In the genomic region with DNA sequence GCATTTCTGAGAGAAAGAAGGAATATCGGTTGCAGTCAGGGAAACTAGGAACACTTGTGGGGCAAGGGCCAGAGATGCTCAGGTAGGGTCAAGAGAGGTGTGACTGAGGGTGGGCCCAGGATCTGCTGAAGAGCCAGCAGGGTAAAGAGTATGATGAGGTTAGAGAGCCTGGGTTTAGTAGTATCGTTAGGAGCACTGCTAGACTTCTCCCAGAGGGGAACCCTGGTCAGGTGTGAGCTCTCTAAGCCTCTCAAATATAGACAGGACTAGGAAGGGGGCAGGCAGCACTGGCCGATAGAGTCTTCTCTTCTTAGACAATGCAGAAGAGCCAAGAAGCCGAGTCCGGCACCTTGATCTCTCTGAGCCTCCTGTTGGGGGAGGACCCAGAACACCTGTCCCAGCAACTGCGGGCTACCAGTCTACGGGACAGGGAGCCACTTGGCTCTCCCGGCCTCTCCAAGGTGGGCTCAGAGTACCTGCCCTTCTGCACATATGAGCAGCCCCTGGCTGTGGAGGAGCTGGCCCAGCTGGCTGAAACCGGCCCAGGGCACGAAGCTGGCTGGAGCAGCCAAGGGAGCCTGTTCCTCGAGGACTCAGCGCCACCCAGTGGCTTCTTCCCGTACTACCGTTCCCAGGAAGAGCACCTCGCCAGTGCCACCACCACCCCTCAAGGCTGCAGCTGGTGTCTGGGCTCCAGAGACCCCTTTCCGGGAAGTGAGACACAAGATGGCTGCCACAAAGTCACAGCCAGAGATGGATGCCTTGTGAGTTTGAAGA, we compare ENCODE assay signal across 8 mouse cellular contexts. TPM values are rescaled to one million over a fixed set of nuclear protein-coding genes. Genes with fewer than 3 reads are reported as not detected.
DNase-seq lines count a peak whose midpoint lies in the region; ATAC-seq and TF ChIP-seq lines count a peak whose summit lies in the region.

No protein-coding gene starts in this region.

- peak; percentile 67 for ATAC-seq in embryonic facial prominence, embryonic 13.5 days (ENCODE audit: insufficient number of reproducible peaks, insufficient read depth, low FRiP score, low TSS enrichment, low read depth)
- ATAC-seq in heart, embryonic 15.5 days (replicated peaks; ENCODE audit: insufficient number of reproducible peaks, insufficient read depth, low FRiP score, low read depth): peak; percentile 61; the same call in 1 of the 2 replicates

- no peaks in the 10 kb centered on the region for H3K9me3 ChIP-seq in embryonic facial prominence, embryonic 13.5 days
- no peaks in the 10 kb centered on the region for H3K9me3 ChIP-seq in heart, embryonic 15.5 days (replicated peaks)

- no peak overlapping the region for H3K27ac ChIP-seq in embryonic facial prominence, embryonic 13.5 days
- H3K27ac ChIP-seq in heart, embryonic 15.5 days: no peak overlapping the region

- H3K4me3 ChIP-seq in embryonic facial prominence, embryonic 13.5 days: no peak overlapping the region
- no peak overlapping the region for H3K4me3 ChIP-seq in heart, embryonic 15.5 days
- H3K4me3 ChIP-seq in lung, adult 2 months (replicated peaks; ENCODE audit: extremely low read depth, low read depth, low read length): no peak overlapping the region

- TF ChIP-seq POLR2A in lung, adult 2 months (IDR thresholded peaks at IDR 0.05; ENCODE audit: borderline replicate concordance, extremely low read depth, low read depth, low read length): no peak

- peak; percentile 44 for DNase-seq in A20 (ENCODE audit: low read depth, low spot score)
- DNase-seq in adrenal gland, postnatal 25 days: peak; percentile 74
- DNase-seq in kidney, postnatal 14 days: peak; percentile 81
- DNase-seq in lung, adult 2 months: peak; percentile 54
- DNase-seq in ovary, postnatal 14 days (ENCODE audit: low spot score): peak; percentile 69
- DNase-seq in urinary bladder, adult 2 months (ENCODE audit: low spot score): peak; percentile 67

- H3K36me3 ChIP-seq in embryonic facial prominence, embryonic 13.5 days: no peaks in the 10 kb centered on the region
- no peaks in the 10 kb centered on the region for H3K36me3 ChIP-seq in heart, embryonic 15.5 days

- peak; percentile 72; the same call in 1 of the 2 replicates for TF ChIP-seq CTCF in lung, adult 2 months (IDR thresholded peaks at IDR 0.05; ENCODE audit: insufficient read depth, low read length)

- H3K4me2 ChIP-seq in embryonic facial prominence, embryonic 13.5 days: no peak overlapping the region; the same call in 1 of the 2 replicates
- H3K4me2 ChIP-seq in heart, embryonic 15.5 days: no peak overlapping the region

- no peak overlapping the region for H3K9ac ChIP-seq in embryonic facial prominence, embryonic 13.5 days
- H3K9ac ChIP-seq in heart, embryonic 15.5 days: no peak overlapping the region

- H3K4me1 ChIP-seq in embryonic facial prominence, embryonic 13.5 days: peaks cover 22% of the 10 kb centered on the region
- peaks cover 6% of the 10 kb centered on the region for H3K4me1 ChIP-seq in heart, embryonic 15.5 days (replicated peaks)
- no peaks in the 10 kb centered on the region for H3K4me1 ChIP-seq in lung, adult 2 months (ENCODE audit: control insufficient read depth, insufficient read depth, low read length)

- WGBS in embryonic facial prominence, embryonic 13.5 days: 28% methylated on average over 16 of the region's 16 CpGs
- WGBS in heart, embryonic 15.5 days: 34% methylated on average over 16 of the region's 16 CpGs
- 24% methylated on average over 16 of the region's 16 CpGs for WGBS in lung, adult 2 months

- no peaks in the 10 kb centered on the region; the same call in 1 of the 2 replicates for H3K27me3 ChIP-seq in embryonic facial prominence, embryonic 13.5 days
- H3K27me3 ChIP-seq in heart, embryonic 15.5 days: peaks cover 42% of the 10 kb centered on the region

RNA-seq across cellular contexts. Expression of gene Gm3045, which starts 2.5 kb away (rescaled TPM):
- not detected in 2 replicates for total RNA-seq in adrenal gland, postnatal 25 days (2021)
- not detected in 2 replicates for polyA plus RNA-seq in embryonic facial prominence, embryonic 13.5 days (2015; fragmentation: Nextera tagmentation; extraction: Ambion mirVana)
- not detected in 2 replicates for polyA plus RNA-seq in heart, embryonic 15.5 days (2015; fragmentation: Nextera tagmentation; extraction: Ambion mirVana)
- 0.06 TPM in 1 of 2 replicates, not detected in the other for polyA plus RNA-seq in lung, adult 2 months (2012; rRNA removed)
- polyA plus RNA-seq in urinary bladder, adult 2 months (2012; rRNA removed): 0.07 and 0.13 TPM in 2 replicates

RNA-seq across cellular contexts. Expression of gene Slc25a48, which starts 9.2 kb away (rescaled TPM):
- total RNA-seq in adrenal gland, postnatal 25 days (2021): 1.7 and 2.0 TPM in 2 replicates
- 0.32 and 0.42 TPM in 2 replicates for polyA plus RNA-seq in embryonic facial prominence, embryonic 13.5 days (2015; fragmentation: Nextera tagmentation; extraction: Ambion mirVana)
- 0.04 and 0.05 TPM in 2 replicates for polyA plus RNA-seq in heart, embryonic 15.5 days (2015; fragmentation: Nextera tagmentation; extraction: Ambion mirVana)
- 0.24 and 0.51 TPM in 2 replicates for polyA plus RNA-seq in lung, adult 2 months (2012; rRNA removed)
- 14.9 and 17.7 TPM in 2 replicates for polyA plus RNA-seq in urinary bladder, adult 2 months (2012; rRNA removed)

RNA-seq across cellular contexts. Expression of gene Il9, which starts 53.1 kb away (rescaled TPM):
- not detected in 2 replicates for total RNA-seq in adrenal gland, postnatal 25 days (2021)
- polyA plus RNA-seq in embryonic facial prominence, embryonic 13.5 days (2015; fragmentation: Nextera tagmentation; extraction: Ambion mirVana): not detected in 2 replicates
- not detected in 2 replicates for polyA plus RNA-seq in heart, embryonic 15.5 days (2015; fragmentation: Nextera tagmentation; extraction: Ambion mirVana)
- polyA plus RNA-seq in lung, adult 2 months (2012; rRNA removed): not detected in 2 replicates
- not detected in 2 replicates for polyA plus RNA-seq in urinary bladder, adult 2 months (2012; rRNA removed)

Comparison
In these comparisons a context has a peak if more than half of its experiments do, and no peak if none do; other contexts are left out.
1. RNA of gene Slc25a48, which starts 9.2 kb away (polyA plus RNA-seq): 14.9 to 17.7 TPM in urinary bladder, adult 2 months; 0.24 to 0.51 TPM in lung, adult 2 months, 0.32 to 0.42 TPM in embryonic facial prominence, embryonic 13.5 days and 0.04 to 0.05 TPM in heart, embryonic 15.5 days; every median in the first group is over 10 times any median in the second.
2. Peak in every context shown above with its lines, with median percentiles within 50 percentile points of each other: DNase-seq.